Mouse (Mus musculus): Measurements from ENCODE around the gene Prkn. TPM values are rescaled to one million over a fixed set of nuclear protein-coding genes. Genes with fewer than 3 reads are reported as not detected.

Gene Prkn
- polyA plus RNA-seq, 1 experiment: 3.0 TPM

GRCm38 (mm10) chr17:11705761-11706160 lies 865.6 kb downstream of the Prkn start:
- 78% methylated on average over 9 of the region's 9 CpGs for WGBS
- DNase-seq: no peak
- TF ChIP-seq POLR2A (IDR thresholded peaks at IDR 0.05; ENCODE audit: borderline replicate concordance, extremely low read depth, low read depth, low read length): no peak
- Histone ChIP-seq H3K4me3 (replicated peaks; ENCODE audit: extremely low read depth, low read depth, low read length) (no peak overlapping the region), H3K4me1 (ENCODE audit: control insufficient read depth, insufficient read depth, low read length) (no peaks in the 10 kb centered on the region)

- DNase-seq: no peak
- WGBS: 23% methylated on average over 4 of the region's 4 CpGs
- Histone ChIP-seq H3K4me1 (ENCODE audit: control insufficient read depth, insufficient read depth, low read length) (peaks cover 3% of the 10 kb centered on the region; the same call in 1 of the 2 replicates), H3K4me3 (replicated peaks; ENCODE audit: extremely low read depth, low read depth, low read length) (no peak overlapping the region)
- TF ChIP-seq CTCF (IDR thresholded peaks at IDR 0.05; ENCODE audit: insufficient read depth, low read length) (no peak), POLR2A (IDR thresholded peaks at IDR 0.05; ENCODE audit: borderline replicate concordance, extremely low read depth, low read depth, low read length) (no peak)
These were observed 871.9 kb downstream of the Prkn start for GRCm38 (mm10) chr17:11712066-11712465.

GRCm38 (mm10) chr17:11719801-11720200 lies 879.6 kb downstream of the Prkn start:
- H3K4me3 ChIP-seq (replicated peaks; ENCODE audit: extremely low read depth, low read depth, low read length): no peak overlapping the region
- no peak for TF ChIP-seq CTCF (IDR thresholded peaks at IDR 0.05; ENCODE audit: insufficient read depth, low read length)
- TF ChIP-seq POLR2A (IDR thresholded peaks at IDR 0.05; ENCODE audit: borderline replicate concordance, extremely low read depth, low read depth, low read length): no peak
- WGBS: 85% methylated on average over 6 of the region's 6 CpGs
- DNase-seq: no peak
- no peaks in the 10 kb centered on the region for H3K4me1 ChIP-seq (ENCODE audit: control insufficient read depth, insufficient read depth, low read length)

- Histone ChIP-seq H3K4me3 (replicated peaks; ENCODE audit: extremely low read depth, low read depth, low read length) (no peak overlapping the region), H3K4me1 (ENCODE audit: control insufficient read depth, insufficient read depth, low read length) (no peaks in the 10 kb centered on the region)
- no peak for TF ChIP-seq CTCF (IDR thresholded peaks at IDR 0.05; ENCODE audit: insufficient read depth, low read length)
- no peak for TF ChIP-seq POLR2A (IDR thresholded peaks at IDR 0.05; ENCODE audit: borderline replicate concordance, extremely low read depth, low read depth, low read length)
- no peak for DNase-seq
- 49% methylated on average over 5 of the region's 5 CpGs for WGBS
These were observed 881.7 kb downstream of the Prkn start for GRCm38 (mm10) chr17:11721906-11722305.

- WGBS: 96% methylated on average over 1 of the region's 1 CpGs
- no peak for DNase-seq
- H3K4me1 ChIP-seq (ENCODE audit: control insufficient read depth, insufficient read depth, low read length): no peaks in the 10 kb centered on the region
- TF ChIP-seq POLR2A (IDR thresholded peaks at IDR 0.05; ENCODE audit: borderline replicate concordance, extremely low read depth, low read depth, low read length) (no peak), CTCF (IDR thresholded peaks at IDR 0.05; ENCODE audit: insufficient read depth, low read length) (no peak)
- H3K4me3 ChIP-seq (replicated peaks; ENCODE audit: extremely low read depth, low read depth, low read length): no peak overlapping the region
These were observed 882.3 kb downstream of the Prkn start for GRCm38 (mm10) chr17:11722478-11722877.

GRCm38 (mm10) chr17:11724135-11724534 lies 884.0 kb downstream of the Prkn start:
- Histone ChIP-seq H3K4me1 (ENCODE audit: control insufficient read depth, insufficient read depth, low read length) (no peaks in the 10 kb centered on the region), H3K4me3 (replicated peaks; ENCODE audit: extremely low read depth, low read depth, low read length) (no peak overlapping the region)
- 50% methylated on average over 3 of the region's 3 CpGs for WGBS
- TF ChIP-seq POLR2A (IDR thresholded peaks at IDR 0.05; ENCODE audit: borderline replicate concordance, extremely low read depth, low read depth, low read length): no peak
- TF ChIP-seq CTCF (IDR thresholded peaks at IDR 0.05; ENCODE audit: insufficient read depth, low read length): no peak
- DNase-seq: no peak

GRCm38 (mm10) chr17:11727101-11727500 lies 886.9 kb downstream of the Prkn start:
- 32% methylated on average over 1 of the region's 1 CpGs for WGBS
- Histone ChIP-seq H3K4me3 (replicated peaks; ENCODE audit: extremely low read depth, low read depth, low read length) (no peak overlapping the region), H3K4me1 (ENCODE audit: control insufficient read depth, insufficient read depth, low read length) (no peaks in the 10 kb centered on the region)
- TF ChIP-seq CTCF (IDR thresholded peaks at IDR 0.05; ENCODE audit: insufficient read depth, low read length) (no peak), POLR2A (IDR thresholded peaks at IDR 0.05; ENCODE audit: borderline replicate concordance, extremely low read depth, low read depth, low read length) (no peak)
- no peak for DNase-seq

GRCm38 (mm10) chr17:11728294-11728693 lies 888.1 kb downstream of the Prkn start:
- no peak for DNase-seq
- TF ChIP-seq POLR2A (IDR thresholded peaks at IDR 0.05; ENCODE audit: borderline replicate concordance, extremely low read depth, low read depth, low read length) (no peak), CTCF (IDR thresholded peaks at IDR 0.05; ENCODE audit: insufficient read depth, low read length) (no peak)
- no peak overlapping the region for H3K4me3 ChIP-seq (replicated peaks; ENCODE audit: extremely low read depth, low read depth, low read length)
- no peaks in the 10 kb centered on the region for H3K4me1 ChIP-seq (ENCODE audit: control insufficient read depth, insufficient read depth, low read length)
- WGBS: 88% methylated on average over 2 of the region's 2 CpGs

- TF ChIP-seq CTCF (IDR thresholded peaks at IDR 0.05; ENCODE audit: insufficient read depth, low read length) (no peak), POLR2A (IDR thresholded peaks at IDR 0.05; ENCODE audit: borderline replicate concordance, extremely low read depth, low read depth, low read length) (no peak)
- Histone ChIP-seq H3K4me1 (ENCODE audit: control insufficient read depth, insufficient read depth, low read length) (no peaks in the 10 kb centered on the region), H3K4me3 (replicated peaks; ENCODE audit: extremely low read depth, low read depth, low read length) (no peak overlapping the region)
- DNase-seq: no peak
- WGBS: 83% methylated on average over 12 of the region's 12 CpGs
These were observed 890.7 kb downstream of the Prkn start for GRCm38 (mm10) chr17:11730656-11731594.

Data from lung, adult 2 months (tissue).